Mouse (Mus musculus): ENCODE measurements around the gene Gm20458.
A peak's percentile ranks its signal among the peaks of the same experiment; 100 is the strongest.

Gm20458 gene

GRCm38 (mm10) chr2:164433278-164433895, 27.4 kb upstream of the Gm20458 start:
- no peak for ATAC-seq (ENCODE audit: insufficient number of reproducible peaks, low FRiP score, low TSS enrichment)

- ATAC-seq (ENCODE audit: insufficient number of reproducible peaks, low FRiP score, low TSS enrichment) = no peak
Observed at GRCm38 (mm10) chr2:164434681-164435080, 26.1 kb upstream of the Gm20458 start.

- no peak for ATAC-seq (ENCODE audit: insufficient number of reproducible peaks, low FRiP score, low TSS enrichment)
Observed at GRCm38 (mm10) chr2:164435216-164436090, 25.3 kb upstream of the Gm20458 start.

GRCm38 (mm10) chr2:164436215-164436913, 24.4 kb upstream of the Gm20458 start:
- ATAC-seq (ENCODE audit: insufficient number of reproducible peaks, low FRiP score, low TSS enrichment) = no peak

GRCm38 (mm10) chr2:164436961-164437360, 23.8 kb upstream of the Gm20458 start:
- 0 out of 2 replicates have a peak, but pooled peaks have one; percentile 43 for ATAC-seq (ENCODE audit: insufficient number of reproducible peaks, low FRiP score, low TSS enrichment)

GRCm38 (mm10) chr2:164437710-164438109, 23.1 kb upstream of the Gm20458 start:
- ATAC-seq (ENCODE audit: insufficient number of reproducible peaks, low FRiP score, low TSS enrichment) = no peak

- no peak for ATAC-seq (ENCODE audit: insufficient number of reproducible peaks, low FRiP score, low TSS enrichment)
Observed at GRCm38 (mm10) chr2:164438257-164438656, 22.5 kb upstream of the Gm20458 start.

- ATAC-seq (ENCODE audit: insufficient number of reproducible peaks, low FRiP score, low TSS enrichment) = no peak
Observed at GRCm38 (mm10) chr2:164439001-164439421, 21.8 kb upstream of the Gm20458 start.

- ATAC-seq (ENCODE audit: insufficient number of reproducible peaks, low FRiP score, low TSS enrichment) = no peak
Observed at GRCm38 (mm10) chr2:164440314-164440713, 20.5 kb upstream of the Gm20458 start.

GRCm38 (mm10) chr2:164441155-164441554, 19.6 kb upstream of the Gm20458 start:
- ATAC-seq (ENCODE audit: insufficient number of reproducible peaks, low FRiP score, low TSS enrichment) = no peak

GRCm38 (mm10) chr2:164441731-164442130, 19.0 kb upstream of the Gm20458 start:
- no peak for ATAC-seq (ENCODE audit: insufficient number of reproducible peaks, low FRiP score, low TSS enrichment)

- no peak for ATAC-seq (ENCODE audit: insufficient number of reproducible peaks, low FRiP score, low TSS enrichment)
Observed at GRCm38 (mm10) chr2:164442315-164443050, 18.3 kb upstream of the Gm20458 start.

- ATAC-seq (ENCODE audit: insufficient number of reproducible peaks, low FRiP score, low TSS enrichment) = peak; percentile 45; the same call in 1 of the 2 replicates
Observed at GRCm38 (mm10) chr2:164443051-164443437, 17.7 kb upstream of the Gm20458 start.

- no peak for ATAC-seq (ENCODE audit: insufficient number of reproducible peaks, low FRiP score, low TSS enrichment)
Observed at GRCm38 (mm10) chr2:164443460-164444000, 17.2 kb upstream of the Gm20458 start, which contains the start of gene Sdc4. Gene Sdc4 (minus strand): TSS chr2:164443887.

- ATAC-seq (ENCODE audit: insufficient number of reproducible peaks, low FRiP score, low TSS enrichment) = no peak
Observed at GRCm38 (mm10) chr2:164444701-164445100, 16.1 kb upstream of the Gm20458 start.

- ATAC-seq (ENCODE audit: insufficient number of reproducible peaks, low FRiP score, low TSS enrichment) = no peak
Observed at GRCm38 (mm10) chr2:164445399-164446085, 15.2 kb upstream of the Gm20458 start.

- ATAC-seq (ENCODE audit: insufficient number of reproducible peaks, low FRiP score, low TSS enrichment) = no peak
Observed at GRCm38 (mm10) chr2:164446086-164446469, 14.7 kb upstream of the Gm20458 start.

GRCm38 (mm10) chr2:164448140-164448539, 12.6 kb upstream of the Gm20458 start:
- ATAC-seq (ENCODE audit: insufficient number of reproducible peaks, low FRiP score, low TSS enrichment) = no peak

GRCm38 (mm10) chr2:164448921-164449320, 11.8 kb upstream of the Gm20458 start:
- ATAC-seq (ENCODE audit: insufficient number of reproducible peaks, low FRiP score, low TSS enrichment) = no peak
